Mouse (Mus musculus) fat pad, adult 2 months (tissue): ENCODE measurements at regions not wholly inside any gene's neighbourhood (a gene's known extent, or its start where the extent isn't known, plus 50 kb on each side); places are given as distances from the start of the nearest gene placed in this dataset.

Source experiments
- DNase-seq: peaks from one replicate; pipeline ENCODE4 v3.0.0-alpha.2; 2011; ENCODE audit warnings: low read depth, low spot score; ENCODE audit errors: extremely low read depth

DNA sequence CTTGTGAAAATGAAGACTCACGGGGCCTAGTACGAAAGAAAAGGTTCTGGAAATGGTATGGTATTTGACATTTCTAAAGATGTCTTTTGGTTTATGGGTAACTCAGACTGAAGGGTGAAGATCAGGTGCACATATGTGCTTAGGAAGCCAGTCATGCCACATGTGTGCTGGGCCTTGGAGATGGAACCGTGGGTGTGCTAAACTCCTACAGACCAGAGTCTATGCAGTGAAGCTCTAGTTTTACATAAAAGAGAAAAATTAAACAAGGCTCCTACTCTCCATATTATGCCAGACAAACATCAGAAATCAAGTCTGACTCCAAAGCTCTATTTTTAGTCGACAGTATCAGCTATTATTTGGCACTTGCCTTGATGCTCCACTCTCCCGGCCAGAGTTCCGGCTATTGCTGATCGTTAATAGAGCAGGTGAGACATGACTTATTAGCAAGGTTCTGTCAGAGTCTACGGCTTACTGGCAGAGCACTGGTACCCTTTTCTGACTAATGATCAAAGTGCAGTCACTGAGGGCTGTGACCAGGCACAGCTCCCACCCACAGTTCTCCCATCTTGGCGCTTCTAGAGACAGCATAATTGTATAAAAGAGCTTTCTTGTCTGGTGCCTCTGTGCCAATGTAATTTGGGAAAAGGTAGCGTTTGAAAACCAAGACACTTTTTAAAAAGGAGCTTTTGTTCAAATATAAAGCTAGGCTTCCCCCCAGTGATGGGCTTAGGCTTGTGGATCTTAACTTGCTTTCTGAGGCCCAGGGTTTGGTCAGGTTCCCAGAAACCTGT lies 119.2 kb upstream of the Ccdc122 start:
- DNase-seq: no peak

DNA sequence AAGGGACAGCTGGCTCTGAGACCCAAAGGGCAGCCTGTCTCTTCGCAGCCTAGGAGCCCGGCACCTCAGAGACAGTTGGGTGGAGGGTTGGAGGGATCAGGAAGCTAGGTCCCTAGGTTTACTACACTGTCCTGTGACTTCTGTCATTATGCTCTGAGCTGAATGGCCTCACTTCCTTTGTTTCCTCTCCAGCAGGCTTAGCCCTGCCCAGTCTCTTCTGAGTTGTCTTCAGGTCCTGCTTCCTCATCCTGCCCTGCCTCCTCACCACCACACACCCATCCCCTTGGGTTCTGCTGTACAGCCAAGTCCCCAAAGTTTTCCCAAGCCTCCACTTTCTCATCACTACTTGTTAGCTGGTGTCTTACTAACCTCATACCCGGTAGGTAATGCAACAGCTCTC lies 122.7 kb upstream of the Ccdc122 start:
- DNase-seq: no peak

DNA sequence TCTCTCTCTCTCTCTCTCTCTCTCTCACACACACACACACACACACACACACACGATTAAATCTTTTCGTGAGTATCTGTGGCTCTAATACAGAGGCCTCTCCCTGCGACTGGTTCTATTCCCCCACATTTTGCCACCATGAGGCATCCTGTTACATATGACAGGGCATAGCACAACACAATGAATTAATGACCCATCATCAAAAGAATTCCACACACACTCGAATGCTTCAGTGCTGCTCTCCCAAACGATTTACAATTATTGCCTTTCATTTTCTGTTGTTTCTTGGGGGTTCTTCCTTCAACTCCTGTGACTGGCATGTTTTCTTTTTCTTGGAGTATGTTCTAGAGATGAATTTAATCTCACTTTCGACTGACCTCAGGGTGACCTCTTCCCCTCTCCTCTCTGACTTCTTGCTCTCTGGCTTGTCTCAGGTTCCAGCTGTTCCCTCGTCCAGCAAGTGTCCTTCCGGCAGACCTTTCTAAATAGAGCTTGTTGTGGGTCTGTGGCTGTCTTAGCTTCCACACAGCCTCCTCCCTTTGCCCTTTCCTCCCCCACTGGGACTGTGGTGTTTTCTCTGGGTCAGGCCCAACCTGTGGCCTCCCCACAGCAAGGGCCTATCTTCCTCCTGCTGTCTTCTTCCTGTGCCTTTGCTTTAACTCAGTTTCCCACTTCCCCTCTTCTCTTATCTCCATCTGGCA lies 124.1 kb upstream of the Ccdc122 start:
- no peak for DNase-seq

DNA sequence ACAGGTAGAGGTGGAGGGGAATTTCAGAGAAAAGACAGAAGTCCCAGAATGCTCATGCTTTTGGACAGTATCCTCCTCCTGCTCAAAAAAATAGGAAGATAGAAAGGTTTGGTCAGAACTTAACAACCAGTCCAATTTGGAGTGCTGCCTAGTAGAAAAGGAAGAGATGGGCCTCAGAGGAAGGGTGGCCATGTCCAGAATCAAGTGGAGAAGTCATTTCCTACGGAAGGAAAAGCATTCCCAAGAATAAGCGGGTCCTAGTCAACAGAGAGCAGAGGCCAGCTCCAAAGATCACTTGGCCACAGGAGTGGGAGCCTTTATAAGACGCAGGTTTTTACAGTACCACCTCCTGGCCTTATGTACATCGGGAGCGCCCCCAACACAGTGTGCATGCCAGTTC lies 125.3 kb upstream of the Ccdc122 start:
- no peak for DNase-seq

DNA sequence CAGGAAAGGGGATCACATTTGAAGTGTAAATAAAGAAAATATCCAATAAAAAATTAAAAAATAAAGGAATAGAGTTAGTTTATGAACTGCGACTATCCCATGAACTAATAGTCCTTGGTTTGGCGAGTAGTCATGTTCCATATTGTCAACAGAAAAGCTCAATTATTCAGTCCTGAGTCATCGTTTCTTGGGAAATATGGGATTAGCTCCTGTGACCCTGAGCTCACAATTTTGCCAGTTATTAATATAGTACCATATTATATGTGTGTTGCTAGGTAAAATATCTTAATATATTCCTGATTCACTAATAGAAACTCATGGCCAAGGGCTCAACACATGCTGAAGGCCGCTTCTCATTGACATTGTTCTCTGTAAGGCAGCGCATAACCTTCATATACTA lies 126.4 kb upstream of the Ccdc122 start:
- DNase-seq: no peak

DNA sequence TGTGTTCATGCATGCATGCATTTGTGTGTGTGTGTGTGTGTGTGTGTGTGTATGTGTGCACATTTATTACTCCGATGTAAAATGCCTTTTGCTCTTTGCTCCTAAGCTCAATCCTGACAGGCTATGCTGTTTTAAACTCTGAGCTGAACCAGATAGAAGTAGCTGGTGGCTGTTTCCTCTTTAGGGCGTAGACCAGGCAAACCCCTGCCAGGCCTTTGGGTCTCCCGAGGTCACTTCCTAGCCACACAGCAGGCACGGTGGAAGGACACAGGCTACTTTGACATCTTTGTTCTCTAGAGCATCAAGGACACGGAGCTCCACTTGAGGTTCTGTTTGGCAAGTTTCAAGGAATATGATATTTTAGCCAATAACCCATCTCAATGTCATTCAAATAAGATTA lies 128.6 kb upstream of the Ccdc122 start:
- DNase-seq: no peak

DNA sequence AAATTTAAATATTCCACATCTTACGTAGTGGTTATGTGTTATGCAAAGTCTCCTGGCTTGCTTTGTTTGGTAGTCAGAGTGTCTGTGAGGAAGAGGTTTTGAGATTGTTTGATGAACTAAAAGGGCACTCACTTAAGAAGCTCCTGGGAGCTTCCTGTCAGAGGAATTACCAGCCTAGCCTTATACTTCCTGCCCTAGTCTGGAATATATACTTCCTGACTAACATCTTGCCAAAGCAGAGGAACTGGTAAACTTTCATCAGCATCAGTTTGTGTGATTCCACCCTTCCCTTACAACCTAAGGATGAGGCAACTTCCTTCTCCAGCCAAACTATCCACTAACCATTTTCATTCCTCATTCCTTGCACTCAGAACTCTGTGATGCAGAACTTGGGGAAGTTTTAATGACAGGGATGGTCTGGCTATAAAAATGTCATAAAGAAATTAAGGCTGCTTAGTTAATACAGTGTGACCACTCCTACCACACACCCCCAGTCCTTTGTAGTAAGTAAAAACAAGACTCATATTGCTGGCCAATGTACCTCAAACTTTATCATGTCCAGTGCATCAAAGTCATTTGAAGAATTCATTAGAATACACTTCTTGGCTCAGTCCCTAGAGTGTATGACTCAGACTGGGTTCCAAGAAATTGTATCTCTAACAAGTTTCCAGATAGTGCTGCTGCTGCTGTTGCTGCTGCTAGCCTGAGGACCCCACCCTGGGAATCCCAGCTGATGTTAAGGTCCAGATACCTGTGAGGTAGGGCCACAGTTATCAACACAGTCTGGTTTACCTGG lies 133.4 kb upstream of the Ccdc122 start:
- no peak for DNase-seq

DNA sequence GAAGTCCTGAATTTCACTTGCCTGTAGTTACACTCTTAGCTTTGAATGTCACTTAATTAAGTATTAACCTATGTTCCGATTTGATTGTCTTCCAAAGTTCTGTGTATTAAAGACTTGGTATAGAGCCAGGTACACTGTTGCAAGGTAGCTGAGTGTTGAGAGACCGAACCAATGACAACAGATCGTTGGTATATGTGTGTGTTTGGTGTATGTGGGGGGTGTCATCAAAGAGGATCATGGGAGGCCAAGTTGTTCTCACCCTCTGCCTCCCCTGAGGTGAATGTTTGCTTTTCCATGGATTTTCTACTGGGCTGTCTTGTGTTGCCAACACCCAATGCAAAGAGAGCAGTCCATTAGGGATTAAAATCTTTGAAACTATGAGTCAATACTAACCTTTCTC lies 135.1 kb upstream of the Ccdc122 start:
- DNase-seq: peak; percentile 46

DNA sequence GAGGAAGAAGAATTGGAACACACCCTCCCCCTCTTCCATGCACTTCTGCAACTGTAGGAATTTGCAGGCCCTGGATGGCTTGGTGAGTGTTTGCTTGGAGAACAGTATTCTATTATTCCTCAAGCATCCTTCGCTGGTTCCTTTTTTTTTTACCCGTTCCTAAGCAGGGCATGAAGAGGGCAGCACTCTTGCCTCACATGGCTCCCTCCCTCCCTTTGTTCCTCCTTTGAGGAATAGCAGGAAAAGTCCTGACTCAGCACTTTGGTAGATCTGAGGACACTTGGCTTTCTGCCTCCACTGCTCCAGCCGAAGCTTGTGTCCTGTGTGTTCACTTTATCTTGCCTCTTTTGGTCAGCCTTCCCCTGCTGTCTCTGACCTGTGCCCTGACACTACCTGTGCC lies 137.2 kb upstream of the Ccdc122 start:
- no peak for DNase-seq

DNA sequence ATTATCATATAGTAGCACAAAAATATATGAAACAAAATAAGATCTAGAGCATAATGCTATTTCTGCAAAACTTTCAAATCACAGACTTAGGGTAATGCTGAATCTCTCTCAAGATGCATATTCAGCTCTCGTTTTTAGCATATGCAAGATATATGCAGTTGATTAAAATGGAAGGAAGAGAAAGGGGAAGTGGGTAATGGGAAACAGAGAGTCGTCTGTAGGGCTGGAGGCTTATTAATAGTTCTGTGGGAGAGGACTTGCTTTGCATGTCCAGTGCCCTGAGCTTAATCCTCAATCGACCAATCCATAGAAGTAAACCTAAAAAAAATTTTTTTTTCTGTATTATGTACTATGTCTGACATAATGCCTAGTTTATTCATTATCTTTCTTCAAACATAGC lies 148.9 kb upstream of the Ccdc122 start:
- no peak for DNase-seq

DNA sequence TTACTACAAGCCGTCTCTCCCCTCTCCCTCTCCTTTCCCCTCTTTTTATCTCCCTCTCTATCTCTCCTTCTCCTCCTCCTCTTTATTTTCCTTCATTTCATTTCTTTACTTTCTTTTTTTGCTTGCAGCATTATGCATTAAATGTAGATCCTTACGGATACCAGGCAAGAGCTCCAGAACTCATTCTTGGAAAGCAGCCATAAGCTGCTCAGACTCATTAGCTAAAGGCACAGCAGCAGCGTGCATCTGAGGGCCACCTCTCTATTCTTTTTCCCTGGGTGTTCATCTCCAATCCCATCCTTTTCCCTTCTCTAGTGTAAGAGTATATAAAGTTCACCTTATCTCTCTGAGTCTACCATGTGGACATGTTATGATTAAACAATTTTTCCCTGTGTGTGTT lies 149.4 kb upstream of the Ccdc122 start:
- DNase-seq: no peak

DNA sequence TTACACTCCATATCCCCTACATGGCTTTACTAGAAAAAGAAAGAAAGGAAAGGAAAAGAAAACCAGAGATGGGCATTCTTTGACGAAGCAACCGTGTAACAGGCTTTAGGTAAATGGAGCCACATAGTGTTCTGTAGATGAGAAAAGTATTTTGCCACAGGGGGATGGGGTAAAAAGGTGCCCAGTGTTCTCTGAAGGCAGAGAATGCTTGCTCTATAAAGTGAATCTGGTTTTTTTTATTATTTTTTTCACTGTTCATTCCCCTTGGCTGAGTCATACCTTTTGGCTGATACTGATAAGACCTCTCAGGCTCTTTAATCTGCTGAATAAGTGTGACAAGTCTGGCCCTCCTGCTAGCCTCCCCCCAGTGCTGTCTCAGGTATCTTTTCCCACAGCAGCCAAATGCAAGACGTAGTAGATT lies 153.3 kb upstream of the Ccdc122 start:
- no peak for DNase-seq

DNA sequence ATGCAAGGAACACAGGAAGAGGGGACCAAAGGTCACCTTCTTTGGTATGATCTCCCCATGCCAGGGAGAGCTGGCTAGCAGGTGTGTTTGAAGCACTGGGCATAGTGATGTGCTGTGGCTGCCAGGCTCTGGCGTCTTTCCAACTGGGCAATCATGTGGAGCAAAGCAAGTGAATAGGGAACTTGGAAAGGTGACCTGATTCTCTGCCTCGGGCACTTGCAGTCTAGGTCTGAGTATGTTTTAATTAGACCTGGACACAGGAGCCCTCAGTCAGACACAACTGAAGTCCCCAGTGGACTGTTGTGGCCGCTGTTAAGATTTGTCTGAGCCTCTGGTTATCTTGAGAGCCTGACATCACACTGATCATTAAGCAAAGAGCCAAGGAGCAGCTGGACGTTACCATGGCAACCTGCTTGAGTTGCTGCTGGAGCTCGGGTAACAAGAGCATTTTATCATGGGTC lies 153.8 kb upstream of the Ccdc122 start:
- peak; percentile 14 for DNase-seq

DNA sequence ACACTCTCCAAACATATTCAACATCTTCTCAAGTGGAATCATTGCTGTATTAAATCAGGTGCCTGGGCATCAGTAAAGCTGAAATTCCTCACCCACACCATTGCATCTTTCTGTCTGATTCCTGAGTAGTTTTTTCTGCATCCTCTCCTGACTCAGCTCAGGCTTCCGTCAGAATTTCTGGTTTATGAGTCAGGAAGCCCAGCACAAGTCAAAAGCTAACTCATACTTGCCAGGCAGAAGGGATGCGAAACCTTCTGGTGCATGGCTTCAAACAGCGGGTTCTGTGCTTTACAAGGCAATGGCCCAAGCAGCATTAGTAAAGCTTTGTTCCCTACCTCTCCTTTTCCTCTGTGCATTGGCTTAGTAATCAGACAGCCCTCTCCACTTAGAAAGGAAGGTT lies 155.7 kb upstream of the Ccdc122 start:
- no peak for DNase-seq

DNA sequence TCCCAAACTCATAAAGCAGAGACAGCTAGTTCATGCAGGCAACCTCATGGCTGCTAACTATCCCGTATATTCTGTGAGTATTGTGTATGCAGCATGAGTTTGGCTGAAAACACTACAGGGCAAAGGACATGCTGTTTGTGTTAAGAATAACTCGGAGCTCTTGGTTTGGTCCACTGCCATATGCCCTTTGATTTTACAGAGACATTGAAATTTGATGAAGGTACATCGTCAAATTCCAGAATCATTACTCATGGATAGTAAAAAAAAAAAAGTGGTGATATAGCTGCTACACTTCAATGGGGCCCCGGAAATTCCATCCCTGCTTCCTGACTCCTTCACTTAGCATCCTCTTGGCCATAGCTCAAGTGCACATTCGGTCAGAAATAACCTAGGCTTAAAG lies 159.3 kb upstream of the Ccdc122 start:
- no peak for DNase-seq

DNA sequence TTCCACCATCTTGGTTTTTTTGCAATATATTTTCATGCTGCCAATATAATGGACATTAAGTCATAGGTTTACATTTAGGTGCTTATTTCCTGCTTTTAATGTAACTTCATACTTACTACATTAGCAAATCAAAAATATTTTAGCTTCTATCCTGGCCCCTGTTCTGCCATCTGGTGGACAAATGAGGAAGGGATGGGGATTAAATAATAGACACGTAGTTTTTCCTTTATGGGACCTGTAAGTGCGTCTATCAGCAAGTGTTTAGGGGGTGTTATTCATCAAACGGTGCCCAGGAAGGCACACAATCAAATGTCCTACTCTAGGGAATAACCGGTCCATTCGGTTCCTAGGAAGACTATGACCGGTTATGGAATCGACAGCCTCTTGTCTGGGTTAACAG lies 160.6 kb upstream of the Ccdc122 start:
- DNase-seq: no peak

DNA sequence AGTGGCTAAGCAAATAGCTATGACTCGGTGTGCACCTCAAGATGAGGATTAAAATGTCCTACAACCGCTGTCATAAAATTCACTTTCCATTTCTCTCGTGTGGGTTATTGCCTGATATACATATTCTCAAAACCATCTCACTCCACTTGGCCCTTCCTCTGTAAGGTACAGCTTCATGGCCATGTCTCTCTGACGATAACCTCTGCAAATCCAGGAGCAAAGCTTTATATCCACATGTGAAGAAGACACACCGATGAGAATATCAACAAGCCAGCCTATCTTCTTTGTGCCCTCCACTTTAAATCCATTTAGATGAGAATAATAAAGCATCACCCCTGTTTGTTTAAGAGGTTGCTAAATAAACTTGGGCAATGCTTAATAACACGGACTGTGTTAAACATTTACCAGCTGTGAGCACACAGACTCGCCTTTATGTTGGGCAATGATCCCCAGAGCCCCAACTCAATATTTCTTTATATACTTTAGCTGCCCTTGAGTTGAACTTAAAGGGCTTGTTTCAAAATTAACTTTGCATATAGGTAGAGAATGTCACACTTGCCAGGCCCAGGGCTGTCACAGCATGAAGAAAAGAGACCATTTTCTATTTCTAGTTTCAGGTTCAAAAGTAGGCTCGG lies 161.2 kb upstream of the Ccdc122 start:
- DNase-seq: no peak

DNA sequence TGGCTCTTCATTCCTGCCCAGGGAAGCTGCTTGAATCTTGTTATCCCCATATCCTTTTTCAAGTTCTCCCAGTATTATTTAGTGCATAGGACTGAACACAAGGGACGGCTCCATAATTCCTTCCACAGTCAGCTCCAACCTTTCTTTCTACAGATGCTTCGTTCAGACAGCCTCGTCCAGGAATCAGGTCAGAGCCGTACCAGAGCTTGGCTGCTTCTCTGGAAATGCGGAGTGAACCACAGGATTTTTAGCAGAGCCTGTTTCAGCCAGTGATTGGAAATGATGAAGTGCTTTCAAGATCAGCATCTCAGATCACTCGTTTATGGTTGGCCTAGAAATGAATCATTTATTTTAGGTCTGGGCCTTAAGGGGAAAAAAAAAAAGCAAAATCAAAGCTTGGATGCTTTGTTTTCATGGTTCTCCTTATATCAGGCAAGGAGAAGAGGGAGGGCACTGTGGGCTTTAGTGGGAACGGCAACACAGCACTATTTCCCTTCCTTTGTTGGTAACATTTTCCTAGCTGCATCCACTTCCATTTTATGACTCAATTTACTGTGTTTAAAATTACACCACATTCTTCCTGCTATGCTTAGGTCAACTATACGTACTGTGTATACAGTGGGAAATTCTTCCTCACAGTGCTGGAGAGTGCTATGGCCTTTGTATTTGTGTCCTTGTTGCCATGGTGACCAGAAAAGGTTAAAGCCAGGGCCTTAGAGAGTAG lies 161.9 kb upstream of the Ccdc122 start:
- no peak for DNase-seq

DNA sequence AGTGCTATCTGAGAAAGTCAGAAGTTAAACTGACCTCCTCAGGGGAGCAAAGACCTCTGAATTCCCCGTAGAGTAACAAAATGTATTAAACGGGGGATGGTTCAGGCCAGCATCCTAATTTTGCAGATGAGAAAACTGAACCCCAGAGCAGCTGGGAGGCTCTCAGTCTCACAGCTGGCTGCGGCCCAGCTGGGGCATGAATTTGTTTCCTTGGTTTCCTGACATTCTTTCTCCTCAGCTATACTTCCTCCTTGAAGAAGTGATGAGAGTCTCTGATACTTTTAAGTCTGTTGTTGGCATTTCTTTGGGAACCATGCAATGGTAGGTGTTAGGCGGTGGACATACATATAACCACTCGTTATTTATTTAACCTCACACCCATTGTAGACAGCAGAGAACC lies 162.9 kb upstream of the Ccdc122 start:
- no peak for DNase-seq

DNA sequence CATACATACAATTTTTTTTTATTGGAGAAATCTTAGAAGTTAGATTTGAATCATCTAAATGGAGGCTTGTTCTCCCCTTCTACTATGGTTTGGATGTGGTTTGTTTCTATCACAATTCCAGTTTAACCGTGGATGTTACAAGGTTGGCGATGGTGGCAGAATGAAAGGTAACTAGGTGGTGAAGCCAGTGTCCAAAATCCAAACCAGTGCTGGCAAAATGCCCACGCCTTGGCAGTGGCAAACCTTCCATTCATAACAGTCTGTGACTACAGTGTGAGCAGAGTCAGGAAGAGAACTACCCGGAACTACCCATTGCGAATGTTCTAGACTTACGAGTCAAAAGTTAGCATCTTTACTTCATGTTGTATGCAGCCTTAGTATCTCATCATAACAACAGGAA lies 163.6 kb upstream of the Ccdc122 start:
- DNase-seq: no peak

DNA sequence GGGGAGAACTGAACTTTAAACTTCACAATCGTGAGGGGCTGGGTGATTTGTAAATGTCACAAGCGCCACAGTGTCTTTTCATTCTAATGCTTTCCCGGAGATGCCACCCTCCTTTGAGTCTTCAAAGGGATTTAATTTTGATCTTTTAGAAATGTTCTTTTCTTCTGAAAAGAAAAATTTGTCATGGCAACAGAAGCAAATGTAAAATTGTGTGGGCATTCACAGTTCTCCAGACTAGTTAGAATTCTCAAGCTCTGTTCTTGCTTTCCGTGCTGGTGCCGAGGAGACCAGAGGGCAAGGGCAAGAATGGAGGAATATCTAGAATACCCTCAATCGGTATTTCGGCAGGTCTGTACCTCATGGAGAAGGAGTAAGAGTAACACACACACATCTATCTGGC lies 164.1 kb upstream of the Ccdc122 start:
- DNase-seq: no peak
